Mouse (Mus musculus): Measurements from ENCODE around the gene Gm20532.
A peak's percentile ranks its signal among the peaks of the same experiment; 100 is the strongest.

Gene Gm20532

DNA sequence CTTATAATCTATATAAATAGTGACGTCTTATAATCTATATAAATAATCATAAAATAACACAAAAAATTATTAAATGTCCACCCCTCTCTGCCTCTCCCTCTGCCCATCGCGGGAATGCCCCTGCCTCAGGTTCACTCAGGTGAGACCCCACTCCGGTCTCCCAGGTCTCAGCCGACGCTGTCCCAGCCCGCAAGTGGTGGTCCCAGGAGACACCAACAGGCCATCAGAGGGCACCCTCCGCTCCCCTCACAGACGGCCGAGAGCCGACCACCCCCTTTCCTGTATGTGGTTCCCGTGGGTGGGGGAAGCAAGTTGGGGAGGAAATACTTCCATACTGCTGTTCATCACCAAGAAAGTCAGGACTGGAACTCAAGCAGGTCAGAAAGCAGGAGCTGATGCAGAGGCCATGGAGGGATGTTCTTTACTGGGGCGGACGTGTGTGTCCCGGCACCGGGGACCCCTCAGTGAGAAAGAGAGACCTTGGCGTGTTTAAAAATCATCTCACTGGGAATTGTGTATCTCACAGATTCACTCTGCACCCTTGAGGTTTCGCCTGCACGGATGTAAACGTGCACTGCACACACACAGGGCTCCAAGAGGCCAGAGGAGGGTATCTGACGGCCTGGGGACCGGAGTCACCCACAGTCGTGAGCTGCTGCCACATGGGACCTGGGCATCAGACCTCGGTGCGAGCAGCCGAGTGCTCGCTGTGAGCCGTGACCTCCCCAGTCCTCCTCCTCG, 75.5 kb downstream of the Gm20532 start:
- no peak for DNase-seq

DNA sequence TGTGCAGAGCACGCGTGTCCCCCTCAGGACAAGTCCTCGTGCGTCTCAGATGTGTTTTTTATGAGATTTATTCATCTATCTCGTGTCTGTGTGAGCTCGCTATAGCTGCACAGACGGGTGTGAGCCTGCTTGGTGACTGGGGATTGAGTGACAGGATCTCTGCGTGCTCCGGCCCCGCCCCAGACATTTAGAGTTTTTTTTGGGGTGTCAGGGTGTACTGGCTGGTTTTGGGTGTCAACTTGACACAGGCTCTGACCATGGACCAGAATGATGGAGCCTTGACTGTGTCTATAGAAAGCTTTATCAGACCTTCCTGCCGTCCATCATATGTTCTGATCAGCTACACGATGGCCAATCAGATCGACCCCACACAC, 76.1 kb downstream of the Gm20532 start:
- no peak for DNase-seq

DNA sequence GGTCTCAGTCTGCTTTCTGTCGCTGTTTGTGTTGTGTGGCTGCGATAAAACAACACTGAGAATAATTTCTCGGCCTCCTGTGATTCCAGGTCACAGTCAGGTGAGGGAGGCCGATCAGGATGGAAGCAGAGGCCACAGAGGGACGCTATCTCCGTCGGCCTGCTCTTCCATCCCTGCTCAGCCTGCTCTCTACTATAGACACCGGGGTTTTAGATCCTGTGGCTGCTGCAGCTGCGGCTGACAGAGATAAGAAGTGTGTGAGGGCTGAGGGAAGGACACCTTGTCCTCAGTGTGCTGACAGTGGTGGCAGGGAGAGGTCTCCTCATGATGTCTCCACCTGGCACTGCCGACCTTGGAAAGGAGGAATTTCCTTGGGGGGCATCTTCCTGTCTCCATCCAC, 76.7 kb downstream of the Gm20532 start:
- DNase-seq, result no peak

DNA sequence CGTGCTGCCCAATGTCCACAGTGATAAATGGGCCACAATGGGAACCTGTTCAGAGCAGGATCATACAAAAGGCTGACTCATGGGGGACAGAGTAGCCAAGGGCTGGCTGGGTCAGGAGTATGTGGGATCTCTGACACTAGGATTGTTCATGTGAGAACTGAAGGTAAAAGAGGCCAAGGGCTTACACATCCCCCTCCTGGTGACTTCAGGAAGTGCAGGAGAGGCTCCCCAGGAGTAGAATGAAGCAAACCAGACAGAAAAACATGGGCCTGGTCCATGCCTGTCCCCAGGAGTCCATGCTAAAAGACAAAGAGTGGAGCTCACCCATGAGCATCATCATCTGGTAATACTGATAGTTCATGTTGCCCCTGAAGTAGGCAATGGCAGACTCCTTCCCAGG, 77.1 kb downstream of the Gm20532 start:
- peak; percentile 14 to 63 for DNase-seq

DNA sequence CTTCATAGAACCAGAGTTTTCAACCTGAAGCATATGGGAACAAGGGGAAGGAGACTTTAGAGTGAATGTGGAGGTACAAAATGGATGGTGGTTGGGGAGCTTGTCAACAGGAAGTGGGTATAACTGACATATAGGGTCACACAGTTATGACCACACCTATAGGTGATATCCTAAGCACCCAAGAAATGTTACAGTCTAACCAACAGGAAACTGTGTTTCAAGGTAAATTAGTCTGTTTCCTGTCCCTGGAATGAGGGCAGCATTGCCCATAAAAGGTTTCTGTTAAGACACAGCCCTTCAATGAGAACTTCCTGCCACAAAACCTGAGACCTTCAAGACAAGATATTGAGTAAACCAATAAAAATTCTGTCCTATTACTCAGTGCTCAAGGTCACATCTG, 82.3 kb downstream of the Gm20532 start:
- no peak for DNase-seq

DNA sequence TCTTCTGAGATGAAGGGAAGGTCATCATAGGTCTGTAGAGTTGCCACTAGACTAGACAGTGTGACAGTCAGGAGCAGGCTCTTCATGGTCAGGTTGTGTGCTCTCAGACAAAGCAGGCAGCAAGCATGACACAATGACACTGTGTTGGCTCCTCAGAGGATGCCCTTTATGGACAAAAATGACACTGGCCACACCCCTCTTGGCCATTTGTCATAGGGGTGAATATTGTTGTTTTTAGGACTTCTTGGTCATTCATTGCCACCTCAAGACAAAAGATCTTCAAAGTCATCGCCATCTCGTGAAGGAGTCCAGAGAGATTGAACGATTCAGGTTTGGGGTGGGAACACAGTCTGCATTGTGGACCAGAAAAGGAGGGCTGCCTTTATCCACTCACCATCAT, 84.7 kb downstream of the Gm20532 start, which contains the start of gene Lcn4:
Gene Lcn4, minus strand, starts transcription at position 101 of the 400 bp plus-strand sequence.
- DNase-seq, result no peak

Data from kidney, adult 8-10 months (tissue).